Mouse (Mus musculus) midbrain, embryonic 14.5 days (tissue): ENCODE measurements at regions not wholly inside any gene's neighbourhood (a gene's known extent, or its start where the extent isn't known, plus 50 kb on each side); places are given as distances from the start of the nearest gene placed in this dataset.
"Not testable (repeated sequence)": the region's sequence is repeated elsewhere in the genome, so short reads cannot be mapped to it uniquely, and the experiment has no call there.

ENCODE experiments used
- ATAC-seq: fragments of 200-750 bp; cut with Nextera tagmentation; 2 replicates; pipeline ENCODE4 v1.8.0; 2017; ENCODE audit warnings: moderate number of reproducible peaks, moderate library complexity; ENCODE audit not compliant: low FRiP score, low TSS enrichment
- DNase-seq: peaks from one replicate; pipeline ENCODE4 v3.0.0-alpha.2; 2015
- H3K27ac ChIP-seq: fragments of 300-500 bp; sonication (generic); replicated peaks from 2 replicates; pipeline ENCODE4 v1.5.1; 2014; ENCODE audit warnings: mild to moderate bottlenecking, low read depth, low read length, moderate library complexity
- H3K27me3 ChIP-seq: fragments of 300-500 bp; sonication (generic); 2 replicates; pipeline ENCODE4 v1.6.1; 2014; ENCODE audit warnings: low read length, control low read depth, mixed read lengths; ENCODE audit not compliant: control insufficient read depth, insufficient read depth
- H3K36me3 ChIP-seq: fragments of 300-500 bp; sonication (generic); 2 replicates; pipeline ENCODE4 v1.6.1; 2014; ENCODE audit warnings: low read length, control low read depth; ENCODE audit not compliant: control insufficient read depth, insufficient read depth
- H3K4me1 ChIP-seq: fragments of 300-500 bp; sonication (generic); 2 replicates; pipeline ENCODE4 v1.6.1; 2014; ENCODE audit warnings: mild to moderate bottlenecking, antibody characterized with exemption, low read length, control low read depth; ENCODE audit not compliant: control insufficient read depth, insufficient read depth
- H3K4me2 ChIP-seq: fragments of 300-500 bp; sonication (generic); 2 replicates; pipeline ENCODE4 v1.6.1; 2014; ENCODE audit warnings: mild to moderate bottlenecking, low read length, moderate library complexity
- H3K4me3 ChIP-seq: fragments of 300-500 bp; sonication (generic); replicated peaks from 2 replicates; pipeline ENCODE4 v1.5.1; 2014; ENCODE audit warnings: low read depth, low read length
- H3K9ac ChIP-seq: fragments of 300-500 bp; sonication (generic); replicated peaks from 2 replicates; pipeline ENCODE4 v1.6.1; 2014; ENCODE audit warnings: mild to moderate bottlenecking, low read length, moderate library complexity
- H3K9me3 ChIP-seq: fragments of 300-500 bp; sonication (generic); 2 replicates; pipeline ENCODE4 v1.6.1; 2016; ENCODE audit warnings: low read length, control low read depth, mixed read lengths; ENCODE audit not compliant: control insufficient read depth
- WGBS: fragments of 180-500 bp; shearing (Covaris S2); extraction: QIAGEN DNeasy Blood & Tissue Kit; methylation state at CpG from one replicate; pipeline ENCODE4 v1.1.7; 2014; 5-methylcytosine and 5-hydroxymethylcytosine counted together

DNA sequence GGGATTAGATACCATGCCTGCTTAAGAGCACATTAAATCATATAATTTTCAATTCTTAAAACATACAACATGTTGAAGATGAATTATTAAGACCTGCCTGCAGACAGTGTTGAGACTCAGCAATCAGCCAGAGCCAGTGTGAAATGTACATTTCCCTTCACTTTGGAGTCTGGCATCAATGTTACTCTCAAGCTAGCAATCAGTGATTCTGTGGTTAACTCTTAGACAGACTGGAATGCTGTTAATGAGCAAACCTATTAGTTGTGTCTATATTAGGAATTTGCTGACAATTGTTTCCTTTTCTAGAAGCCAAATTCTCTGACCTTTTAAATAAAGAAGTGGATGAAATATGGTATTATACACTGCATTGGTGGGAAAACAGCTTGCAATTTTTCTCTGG, 342.4 kb upstream of the Nectin3 start:
- Histone ChIP-seq H3K36me3 (no peaks in the 10 kb centered on the region), H3K9ac (no peak overlapping the region), H3K4me1 (no peaks in the 10 kb centered on the region), H3K4me3 (no peak overlapping the region), H3K27me3 (no peaks in the 10 kb centered on the region), H3K4me2 (no peak overlapping the region), H3K27ac (no peak overlapping the region), H3K9me3 (no peaks in the 10 kb centered on the region)
- DNase-seq (no peak), ATAC-seq (no peak)

DNA sequence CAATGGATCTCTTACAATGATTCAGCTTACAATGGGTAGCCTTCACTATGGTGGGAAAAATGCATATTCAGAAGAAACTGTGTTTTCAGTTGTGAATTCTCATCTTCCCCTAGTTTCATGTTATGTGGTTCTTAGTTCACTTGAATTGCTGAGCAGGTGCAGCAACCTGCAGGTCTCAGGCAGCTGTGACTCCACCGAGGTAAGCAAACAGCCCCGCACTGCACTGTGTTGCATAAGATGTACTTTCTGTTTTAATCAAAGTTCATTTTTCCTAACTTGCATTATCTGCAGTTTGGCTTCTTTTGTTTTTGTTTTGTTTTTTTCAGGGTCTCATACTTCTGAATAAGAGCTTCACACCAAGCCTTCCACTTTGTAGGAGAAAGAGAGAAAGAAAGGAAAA, 326.8 kb upstream of the Nectin3 start:
- DNase-seq (no peak), ATAC-seq (no peak)
- no peak overlapping the region for H3K4me3 ChIP-seq
- no peak overlapping the region for H3K27ac ChIP-seq
- H3K4me2 ChIP-seq, result no peak overlapping the region
- WGBS, result 86% methylated on average over 2 of the region's 2 CpGs
- H3K9ac ChIP-seq, result no peak overlapping the region
- H3K9me3 ChIP-seq, result no peaks in the 10 kb centered on the region
- no peaks in the 10 kb centered on the region for H3K27me3 ChIP-seq
- no peaks in the 10 kb centered on the region for H3K36me3 ChIP-seq
- H3K4me1 ChIP-seq, result no peaks in the 10 kb centered on the region

DNA sequence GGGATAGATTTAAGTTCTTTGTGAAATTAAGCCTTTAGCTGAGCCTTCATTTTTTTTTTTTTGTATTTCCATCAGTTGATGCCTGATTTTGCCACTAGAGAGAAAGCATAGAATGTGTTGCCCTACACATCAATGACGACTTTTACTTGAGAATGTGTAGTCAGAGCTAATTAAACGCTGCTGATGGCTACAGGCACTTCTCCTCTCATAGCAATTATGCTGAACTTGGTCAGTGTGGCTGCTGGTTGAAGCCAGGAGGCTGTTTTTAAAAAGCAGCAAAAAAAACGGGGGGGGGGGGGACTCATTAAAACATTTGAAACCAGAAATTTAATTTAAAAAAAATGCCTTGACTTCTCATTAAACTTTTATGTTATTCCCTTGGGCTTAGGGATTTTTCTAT, 324.4 kb upstream of the Nectin3 start:
- Histone ChIP-seq H3K36me3 (no peaks in the 10 kb centered on the region), H3K9ac (no peak overlapping the region), H3K4me2 (no peak overlapping the region), H3K4me3 (no peak overlapping the region), H3K9me3 (no peaks in the 10 kb centered on the region), H3K4me1 (no peaks in the 10 kb centered on the region), H3K27ac (no peak overlapping the region), H3K27me3 (no peaks in the 10 kb centered on the region)
- peak; percentile 60; the same call in 1 of the 2 replicates for ATAC-seq
- WGBS, result 55% methylated on average over 3 of the region's 3 CpGs
- peak; percentile 51 for DNase-seq

DNA sequence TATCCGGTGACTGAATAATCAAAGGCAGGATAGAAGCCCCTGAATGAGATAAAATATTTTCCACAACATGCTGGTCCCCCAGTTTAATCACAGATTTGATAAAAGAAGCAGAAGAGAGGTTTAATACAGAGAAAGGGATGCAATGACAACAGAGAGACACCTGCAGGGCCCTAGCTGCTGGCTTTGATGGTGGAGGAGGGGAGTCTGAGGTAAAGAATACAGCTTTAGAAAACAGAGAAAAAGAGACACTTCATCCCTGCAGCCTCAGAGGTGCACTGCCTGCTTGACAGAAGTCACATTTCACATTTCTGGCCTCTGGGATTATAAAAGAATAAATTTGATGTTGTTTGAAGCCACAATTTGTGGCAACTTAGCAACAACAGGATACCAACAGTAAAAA, 319.9 kb upstream of the Nectin3 start:
- no peak for ATAC-seq
- Histone ChIP-seq H3K36me3 (no peaks in the 10 kb centered on the region), H3K4me2 (no peak overlapping the region), H3K4me1 (no peaks in the 10 kb centered on the region), H3K27me3 (no peaks in the 10 kb centered on the region), H3K27ac (no peak overlapping the region), H3K4me3 (no peak overlapping the region), H3K9ac (no peak overlapping the region), H3K9me3 (no peaks in the 10 kb centered on the region)
- WGBS, result 78% methylated on average over 1 of the region's 1 CpGs
- peak; percentile 17 for DNase-seq

DNA sequence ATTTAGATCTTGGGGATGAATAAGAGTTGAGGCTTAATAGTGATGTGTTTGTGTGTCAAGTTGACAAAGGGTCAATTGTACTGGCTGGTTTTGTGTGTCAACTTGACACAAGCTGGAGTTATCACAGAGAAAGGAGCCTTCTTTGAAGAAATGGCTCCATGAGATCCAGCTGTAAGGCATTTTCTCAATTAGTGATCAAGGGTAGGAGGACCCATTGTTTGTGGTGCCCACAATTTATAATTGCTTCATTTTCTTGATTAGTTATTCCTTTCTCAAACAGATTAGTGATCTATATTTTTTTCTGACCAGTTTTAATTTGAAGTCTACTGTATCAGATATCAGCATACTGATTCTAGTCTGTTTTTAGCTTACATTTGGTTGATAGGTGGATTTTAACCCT, 313.5 kb upstream of the Nectin3 start:
- not testable (repeated sequence) for H3K27ac ChIP-seq, H3K9ac ChIP-seq, ATAC-seq, H3K36me3 ChIP-seq, H3K4me3 ChIP-seq, H3K27me3 ChIP-seq, H3K9me3 ChIP-seq, DNase-seq, H3K4me2 ChIP-seq, H3K4me1 ChIP-seq

DNA sequence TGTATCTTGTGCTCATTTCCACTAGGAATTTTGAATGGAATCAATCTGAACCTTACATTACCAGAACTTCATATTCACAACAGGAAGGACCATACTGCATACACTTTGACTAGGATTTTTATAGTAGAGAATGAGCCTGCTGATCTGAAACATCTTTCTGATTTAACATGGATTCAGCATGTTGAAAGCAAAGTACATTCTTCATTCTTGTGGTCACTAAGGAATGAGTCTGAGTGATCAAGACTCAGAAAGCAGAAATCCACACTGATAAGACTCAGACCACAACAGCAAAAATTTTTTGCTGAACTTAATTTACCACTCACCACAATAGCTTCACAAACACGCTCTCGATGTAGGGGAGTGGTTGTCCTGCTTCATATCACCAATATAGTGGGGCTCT, 309.2 kb upstream of the Nectin3 start:
- Histone ChIP-seq H3K9me3 (no peaks in the 10 kb centered on the region), H3K4me3 (no peak overlapping the region), H3K27me3 (no peaks in the 10 kb centered on the region), H3K4me2 (no peak overlapping the region), H3K36me3 (no peaks in the 10 kb centered on the region), H3K4me1 (no peaks in the 10 kb centered on the region), H3K9ac (no peak overlapping the region), H3K27ac (no peak overlapping the region)
- WGBS, result 98% methylated on average over 2 of the region's 2 CpGs
- DNase-seq (no peak), ATAC-seq (no peak)

DNA sequence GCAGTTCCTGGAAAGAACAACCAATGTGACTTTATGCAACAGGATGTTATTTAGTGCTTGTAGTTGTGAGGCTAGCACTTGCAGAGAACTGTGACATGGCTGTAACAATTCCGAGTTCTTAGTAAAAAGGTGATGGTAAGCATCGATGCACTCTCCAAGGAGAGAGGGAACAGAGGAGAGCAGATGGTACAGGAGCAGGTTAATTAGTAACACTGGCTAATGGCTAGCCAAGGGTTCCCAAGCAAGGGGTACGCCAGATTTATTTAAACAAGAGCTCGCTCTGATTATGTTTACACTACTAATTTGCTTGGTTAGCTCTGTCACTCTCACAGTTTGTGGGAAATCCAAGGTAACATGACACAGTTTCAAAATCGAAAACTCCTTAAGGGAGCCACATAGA, 278.0 kb upstream of the Nectin3 start:
- Histone ChIP-seq H3K9ac (no peak overlapping the region), H3K9me3 (no peaks in the 10 kb centered on the region), H3K4me3 (no peak overlapping the region), H3K27me3 (no peaks in the 10 kb centered on the region), H3K27ac (no peak overlapping the region), H3K36me3 (no peaks in the 10 kb centered on the region), H3K4me1 (no peaks in the 10 kb centered on the region), H3K4me2 (no peak overlapping the region)
- DNase-seq (no peak), ATAC-seq (no peak)
- WGBS, result 68% methylated on average over 5 of the region's 5 CpGs

DNA sequence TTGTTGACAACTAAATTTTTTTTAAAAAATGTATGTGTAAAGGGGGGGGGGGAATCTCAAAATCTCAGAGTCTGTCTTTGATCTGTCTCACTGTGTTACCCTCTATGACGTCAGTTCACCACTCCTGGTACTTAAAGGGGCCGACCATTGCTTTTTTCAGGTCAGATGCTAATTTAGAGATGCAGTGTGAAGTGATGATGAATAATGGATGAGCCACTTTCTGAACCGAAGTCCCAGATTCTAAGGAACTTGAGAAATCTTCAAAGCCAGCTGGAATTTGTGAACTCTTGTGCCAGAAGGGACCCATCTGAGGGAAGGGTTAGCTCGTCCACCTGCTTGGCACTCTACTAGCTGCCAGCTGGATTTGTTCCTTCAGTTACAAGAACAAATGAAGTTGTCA, 271.1 kb upstream of the Nectin3 start:
- no peaks in the 10 kb centered on the region for H3K36me3 ChIP-seq
- no peak overlapping the region for H3K4me2 ChIP-seq
- no peak overlapping the region for H3K4me3 ChIP-seq
- no peak overlapping the region for H3K9ac ChIP-seq
- DNase-seq, result peak; percentile 58
- no peaks in the 10 kb centered on the region for H3K4me1 ChIP-seq
- no peak overlapping the region for H3K27ac ChIP-seq
- H3K27me3 ChIP-seq, result no peaks in the 10 kb centered on the region
- H3K9me3 ChIP-seq, result no peaks in the 10 kb centered on the region
- ATAC-seq, result peak; percentile 84; the same call in 1 of the 2 replicates
- WGBS, result 7% methylated on average over 4 of the region's 4 CpGs

DNA sequence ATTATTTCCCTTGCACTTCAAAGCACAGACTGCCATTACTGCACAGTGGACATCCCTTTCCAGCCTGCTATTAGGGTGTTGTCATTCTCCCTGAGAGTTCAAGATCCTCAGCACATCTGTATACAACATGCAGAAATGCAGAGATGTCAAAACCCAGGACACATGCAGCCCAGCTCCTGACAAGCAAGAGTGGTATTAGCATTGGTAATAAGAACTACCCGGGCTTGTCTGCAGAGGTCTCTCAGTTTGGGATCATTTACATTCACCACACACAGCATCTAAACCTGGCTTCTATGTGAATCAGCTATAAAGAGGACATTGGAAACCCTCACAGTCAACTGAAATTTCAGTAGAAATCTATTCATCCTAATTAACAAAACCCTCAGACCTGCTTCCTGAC, 270.1 kb upstream of the Nectin3 start:
- ATAC-seq, result peak; percentile 63; the same call in 1 of the 2 replicates

More for the DNA sequence above, 270.1 kb upstream of the Nectin3 start:
- Histone ChIP-seq H3K27ac (peak overlapping the region; percentile 14), H3K9ac (no peak overlapping the region), H3K27me3 (no peaks in the 10 kb centered on the region), H3K4me3 (no peak overlapping the region), H3K9me3 (no peaks in the 10 kb centered on the region), H3K36me3 (no peaks in the 10 kb centered on the region), H3K4me2 (no peak overlapping the region), H3K4me1 (no peaks in the 10 kb centered on the region)
- peak; percentile 30 for DNase-seq
- 2% methylated on average over 1 of the region's 1 CpGs for WGBS
